Mouse (Mus musculus): Measurements from ENCODE around the gene Ppp1r1b.

GRCm38 (mm10) chr11:98377787-98378186 is 29.6 kb downstream of the Ppp1r1b start:
- TF ChIP-seq POLR2A (IDR thresholded peaks at IDR 0.05; ENCODE audit: borderline replicate concordance, extremely low read depth, insufficient read depth, insufficient read length, poor library complexity, severe bottlenecking) (no peak), CTCF (IDR thresholded peaks at IDR 0.05; ENCODE audit: borderline replicate concordance, extremely low read depth, insufficient read depth, insufficient read length) (no peak)

All from brain, embryonic 14.5 days (tissue).